Mouse (Mus musculus): ENCODE data around the gene Pth1r.

DNA sequence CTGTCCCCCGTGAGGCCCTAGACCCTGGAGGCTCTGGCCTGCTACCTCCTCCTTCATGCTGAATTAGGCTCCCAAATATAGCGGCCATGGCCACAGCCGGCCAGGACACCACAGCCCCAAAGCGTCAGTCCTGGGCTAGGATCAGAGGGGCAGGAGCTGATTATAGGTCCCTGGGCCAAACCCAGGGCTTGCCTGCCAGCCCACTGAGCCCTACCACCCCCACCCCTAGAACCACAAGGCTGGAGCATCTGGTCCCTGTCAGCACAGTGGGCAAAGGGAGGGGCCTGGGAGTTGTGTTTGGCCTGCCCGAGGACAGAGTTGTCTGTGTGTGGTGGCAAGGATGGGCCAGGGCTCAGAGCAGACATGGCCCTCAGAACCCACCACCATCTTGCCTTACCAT is 10.9 kb upstream of the Pth1r start:
- TF ChIP-seq CTCF (IDR thresholded peaks at IDR 0.05 in 2 of 3, conservative IDR thresholded peaks at IDR 0.05 in 1 of 3; ENCODE audit: control insufficient read depth in 1 of 3, insufficient read depth in 1 of 3, low read depth in 2 of 3, low read length in 3 of 3, poor library complexity in 1 of 3, severe bottlenecking in 1 of 3) (no peak), TAL1 (IDR thresholded peaks at IDR 0.05; ENCODE audit: low read length) (no peak), E2F4 (IDR thresholded peaks at IDR 0.05; ENCODE audit: borderline replicate concordance, low read depth, low read length) (no peak), MAFK (IDR thresholded peaks at IDR 0.05; ENCODE audit: borderline replicate concordance, low read depth, low read length) (no peak), BHLHE40 (IDR thresholded peaks at IDR 0.05; ENCODE audit: borderline replicate concordance, low read depth, low read length) (no peak), CHD2 (IDR thresholded peaks at IDR 0.05; ENCODE audit: low read length) (no peak), ZNF384 (IDR thresholded peaks at IDR 0.05; ENCODE audit: low read depth, low read length) (no peak), MAX (IDR thresholded peaks at IDR 0.05; ENCODE audit: low read length) (no peak), ZC3H11A (IDR thresholded peaks at IDR 0.05; ENCODE audit: low read depth, low read length) (no peak), POLR2A (IDR thresholded peaks at IDR 0.05; ENCODE audit: control insufficient read depth in 1 of 2, insufficient read depth in 1 of 2, low read depth in 1 of 2, low read length in 2 of 2, poor library complexity in 1 of 2) (no peak), RCOR1 (IDR thresholded peaks at IDR 0.05; ENCODE audit: low read depth, low read length) (no peak), USF1 (IDR thresholded peaks at IDR 0.05; ENCODE audit: low read depth, low read length) (no peak), HCFC1 (IDR thresholded peaks at IDR 0.05; ENCODE audit: low read depth, low read length) (no peak)
